Mouse (Mus musculus) embryo, embryonic 11.5 days (tissue): ENCODE measurements around the gene Tax1bp1.
"Not testable (repeated sequence)": the region's sequence is repeated elsewhere in the genome, so short reads cannot be mapped to it uniquely, and the experiment has no call there.

Source experiments
- DNase-seq: peaks from one replicate; pipeline ENCODE4 v3.0.0-alpha.2; 2012; ENCODE audit warnings: low read depth, low spot score

Gene Tax1bp1

DNA sequence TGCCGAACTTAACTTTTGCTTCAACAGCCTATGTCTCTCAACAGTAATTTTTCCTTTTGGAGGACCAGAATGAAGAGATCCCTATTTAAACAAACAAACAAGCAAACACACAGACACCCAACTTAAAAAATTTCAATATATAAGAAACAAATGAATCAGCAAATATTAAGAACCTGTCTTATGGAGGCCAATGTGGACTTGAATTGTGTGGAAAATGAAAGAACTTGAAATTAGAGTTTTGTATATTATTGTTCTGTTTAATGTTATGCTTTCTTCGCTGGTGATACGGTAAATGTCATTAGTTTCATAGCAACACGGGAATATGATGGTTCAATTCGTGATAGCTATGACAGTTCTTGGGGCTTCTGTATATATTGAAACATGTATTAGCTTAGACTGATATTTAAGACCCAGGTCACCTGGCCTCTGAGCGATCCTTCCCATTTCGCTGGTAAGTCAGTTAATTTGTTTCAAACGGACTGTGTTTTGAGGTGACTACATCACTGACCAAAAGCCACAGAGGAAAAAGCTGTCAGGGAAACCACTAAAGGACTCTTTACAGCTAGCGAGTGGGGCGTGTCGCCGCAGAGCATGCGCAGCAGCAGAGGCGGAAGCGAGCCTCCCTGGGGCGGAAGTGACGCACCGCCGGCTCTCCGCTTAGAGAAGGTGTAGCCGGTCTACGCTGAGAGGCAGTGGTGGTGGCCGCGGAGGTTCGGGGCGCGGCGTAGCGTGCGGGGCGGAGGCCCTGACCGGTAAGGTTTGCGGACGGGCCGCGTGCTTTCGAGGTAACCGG lies at the start of gene Tax1bp1:
TSS of gene Tax1bp1 (plus strand) at position 626 of the 793 bp plus-strand sequence.
- peak; percentile 86 for DNase-seq

DNA sequence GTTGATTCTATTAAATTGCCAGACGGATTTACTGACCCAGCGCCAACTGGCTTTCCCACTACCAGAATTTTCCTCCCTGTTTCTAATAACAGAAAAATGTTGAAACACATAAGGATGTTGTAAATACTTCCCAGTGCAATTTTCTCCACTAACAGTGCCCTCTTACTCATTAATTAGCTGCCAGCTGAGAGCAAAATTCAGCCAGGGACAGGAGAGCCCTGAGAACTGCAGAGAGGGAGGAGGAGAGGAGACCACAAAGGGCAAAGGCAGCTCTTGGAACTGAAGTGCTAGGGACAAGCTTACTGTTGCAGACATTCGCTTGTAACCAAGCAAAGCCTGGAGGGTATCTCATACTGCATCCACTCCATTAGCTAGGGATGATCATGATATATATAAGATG lies 45.9 kb upstream of the Tax1bp1 start:
- DNase-seq: no peak

DNA sequence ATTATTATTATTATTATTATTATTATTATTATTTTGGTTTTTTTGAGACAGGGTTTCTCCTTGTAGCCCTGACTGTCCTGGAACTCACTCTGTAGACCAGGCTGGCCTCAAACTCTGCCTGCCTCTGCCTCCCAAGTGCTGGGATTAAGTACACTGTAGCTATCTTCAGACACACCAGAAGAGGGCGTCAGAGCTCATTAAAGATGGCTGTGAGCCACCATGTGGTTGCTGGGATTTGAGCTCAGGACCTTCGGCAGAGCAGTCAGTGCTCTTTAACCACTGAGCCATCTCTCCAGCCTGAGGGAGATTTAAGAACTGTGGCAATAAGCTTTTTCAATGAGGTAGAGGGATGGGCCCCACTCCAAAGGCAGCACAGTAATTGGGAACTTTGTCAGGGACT lies 43.7 kb upstream of the Tax1bp1 start:
- not testable (repeated sequence) for DNase-seq

DNA sequence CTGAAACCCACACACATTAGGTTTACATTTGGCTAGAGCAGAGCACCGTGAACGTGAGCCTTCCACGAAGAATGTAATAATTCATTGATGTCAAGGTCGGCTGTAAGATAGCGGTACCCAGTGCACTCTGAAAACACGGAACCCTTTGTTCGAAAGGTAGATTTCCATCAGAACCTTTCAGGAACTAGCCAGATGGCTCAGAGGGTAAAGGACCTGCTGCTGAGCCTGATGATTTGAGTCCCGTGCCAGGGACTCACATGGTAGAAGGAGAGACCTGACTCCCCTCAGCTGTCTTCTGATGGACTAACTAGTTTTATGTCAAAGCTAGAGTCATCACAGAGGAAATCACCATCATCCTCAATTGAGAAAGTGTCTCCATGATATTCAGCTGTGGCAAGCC lies 41.7 kb upstream of the Tax1bp1 start:
- DNase-seq: no peak

DNA sequence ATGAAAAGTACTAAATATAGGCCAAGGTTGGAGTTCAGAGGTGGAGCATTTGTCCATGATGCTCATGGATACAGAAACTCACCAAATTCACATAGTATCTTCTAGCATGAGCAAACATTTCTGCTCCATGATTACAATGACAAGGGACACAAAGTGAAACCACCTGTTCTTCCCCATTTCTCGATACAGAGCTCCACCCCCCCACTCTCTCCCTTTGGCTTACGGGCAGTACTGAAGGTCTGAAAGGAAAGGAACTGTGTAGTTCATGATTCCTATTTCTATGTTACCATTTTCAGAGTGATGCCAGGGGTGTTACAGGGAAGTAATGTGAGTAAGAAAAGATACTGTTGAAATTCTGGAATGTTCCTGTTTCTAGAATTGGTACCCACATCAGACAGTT lies 41.0 kb upstream of the Tax1bp1 start:
- DNase-seq: no peak

DNA sequence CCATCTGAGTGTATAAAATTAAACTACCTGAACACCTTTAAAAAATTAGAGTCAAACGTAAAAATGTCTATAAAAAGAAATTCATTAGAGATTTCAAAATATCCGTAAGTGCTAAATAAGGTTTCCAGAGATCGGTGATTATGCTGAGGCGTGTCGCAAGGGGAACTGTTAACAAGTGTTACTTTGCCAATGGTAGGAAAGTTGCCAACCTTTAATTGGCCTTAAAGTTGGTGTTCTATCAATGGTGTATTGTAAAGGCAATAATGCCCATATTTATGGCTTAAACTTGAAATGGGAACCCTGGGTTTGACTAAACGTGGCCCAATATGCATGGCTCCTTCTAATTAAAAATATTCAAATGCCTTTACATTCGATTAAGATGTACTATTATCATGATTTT lies 39.8 kb upstream of the Tax1bp1 start:
- DNase-seq: no peak

DNA sequence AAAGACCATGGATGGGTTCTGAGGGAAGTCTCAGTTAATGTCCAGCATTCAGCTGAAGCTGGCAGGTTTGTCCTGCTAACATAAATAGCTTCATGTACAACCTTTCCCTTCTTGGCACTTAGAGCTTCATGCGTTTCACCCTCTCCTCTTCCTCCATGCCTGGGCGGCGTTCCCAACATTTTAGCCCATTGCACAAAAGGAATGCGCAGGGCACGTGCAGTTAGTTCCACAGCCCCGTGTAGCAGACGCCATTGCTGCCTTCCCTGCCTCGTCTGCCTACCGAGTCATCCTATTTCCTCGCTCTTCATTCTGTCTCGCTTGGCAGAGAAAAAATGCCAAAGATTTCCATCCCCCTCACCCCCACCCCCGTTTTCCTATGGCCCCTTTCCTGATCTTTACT lies 39.0 kb upstream of the Tax1bp1 start:
- no peak for DNase-seq

DNA sequence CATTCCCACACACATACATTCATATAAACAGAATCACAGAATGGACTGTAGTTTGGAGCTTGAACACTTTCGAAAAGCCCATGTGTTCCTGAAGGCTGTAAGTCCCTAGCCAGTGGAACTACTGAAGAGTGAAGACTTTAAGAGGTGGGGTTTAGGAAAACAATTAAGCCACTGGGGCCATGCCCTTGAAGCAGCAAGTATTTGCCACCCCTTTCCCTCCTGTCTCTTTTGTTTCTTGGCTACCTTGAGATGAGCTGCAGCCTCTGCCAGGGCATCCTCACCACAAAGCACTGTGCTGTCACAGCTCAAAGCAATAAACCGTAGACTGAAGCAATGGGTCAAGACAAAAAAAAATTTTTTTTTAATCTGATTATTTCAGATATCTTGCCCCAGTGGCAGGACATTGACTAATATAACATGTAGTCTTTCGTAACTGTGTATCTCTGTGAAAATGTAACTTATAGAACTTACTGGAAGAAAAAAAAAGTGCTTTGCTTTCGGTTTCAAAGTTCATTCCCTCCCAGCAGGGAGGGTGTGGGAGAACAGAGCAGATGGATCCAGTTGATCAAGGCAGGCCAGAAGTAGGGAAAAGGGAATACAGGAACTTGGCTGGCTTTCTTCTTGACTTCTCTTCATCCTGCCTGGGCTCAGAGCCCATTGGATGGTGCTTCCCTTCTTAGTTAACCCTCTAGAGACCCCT lies 38.2 kb upstream of the Tax1bp1 start:
- DNase-seq: no peak

DNA sequence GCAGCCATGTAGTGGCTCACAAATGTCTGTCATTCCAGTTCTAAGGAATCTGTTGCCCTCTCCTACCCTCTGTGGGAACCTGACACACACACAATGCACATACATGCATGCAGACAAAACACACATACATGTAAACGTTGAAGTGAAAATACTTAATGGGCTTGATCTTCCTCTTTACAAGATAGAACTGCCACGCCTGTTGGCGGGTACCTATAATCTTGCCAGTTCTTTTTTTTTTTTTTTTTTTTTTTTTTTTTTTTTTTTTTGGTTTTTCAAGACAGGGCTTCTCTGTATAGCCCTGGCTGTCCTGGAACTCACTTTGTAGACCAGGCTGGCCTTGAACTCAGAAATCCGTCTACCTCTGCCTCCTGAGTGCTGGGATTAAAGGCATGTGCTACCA lies 36.0 kb upstream of the Tax1bp1 start:
- DNase-seq: not testable (repeated sequence)

DNA sequence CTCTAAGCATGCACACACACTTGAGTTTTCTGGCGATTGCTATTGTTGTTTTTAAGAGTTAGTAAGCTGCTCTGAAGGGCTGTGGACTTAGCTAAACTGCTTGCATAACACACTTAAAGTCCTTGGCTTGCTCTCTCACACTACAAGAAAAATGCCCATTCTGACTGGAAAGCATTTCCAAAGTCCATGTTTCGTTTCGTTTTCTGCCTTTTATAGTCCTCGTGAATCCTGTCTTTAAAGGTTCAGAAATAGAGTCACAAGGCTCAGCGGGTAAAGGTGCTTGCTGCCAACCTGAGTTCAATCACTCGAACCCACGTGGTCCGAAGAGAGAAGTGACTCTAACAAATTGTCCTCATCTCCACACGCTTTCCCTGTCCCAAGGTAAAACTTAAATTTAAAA lies 34.0 kb upstream of the Tax1bp1 start:
- no peak for DNase-seq

DNA sequence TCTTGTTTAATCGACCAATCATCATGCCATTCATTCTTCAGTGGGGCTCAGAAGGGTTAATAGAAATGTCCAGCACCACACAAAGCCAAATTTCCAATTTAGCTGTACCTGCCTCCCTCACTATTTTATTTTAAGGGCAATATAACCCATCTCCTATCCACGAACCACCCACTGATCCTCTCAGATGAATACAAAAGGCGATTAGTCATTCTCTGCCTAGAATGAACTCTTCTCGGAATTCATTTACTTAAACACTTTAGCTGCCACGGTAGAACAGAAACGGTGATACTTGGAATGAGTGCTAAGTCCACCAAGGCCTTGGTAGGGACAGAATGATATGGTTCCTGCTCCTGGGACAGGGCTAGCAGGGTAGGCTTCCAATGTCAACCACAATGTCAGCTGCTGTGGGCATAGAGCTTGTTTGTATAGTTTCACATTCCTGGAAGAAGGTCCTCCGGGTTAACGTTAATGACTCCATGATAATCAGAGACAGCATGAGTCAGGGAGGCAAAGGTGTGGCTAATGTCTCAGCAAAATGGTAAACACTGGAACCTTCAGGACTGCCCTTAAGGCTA lies 33.0 kb upstream of the Tax1bp1 start:
- DNase-seq: no peak

DNA sequence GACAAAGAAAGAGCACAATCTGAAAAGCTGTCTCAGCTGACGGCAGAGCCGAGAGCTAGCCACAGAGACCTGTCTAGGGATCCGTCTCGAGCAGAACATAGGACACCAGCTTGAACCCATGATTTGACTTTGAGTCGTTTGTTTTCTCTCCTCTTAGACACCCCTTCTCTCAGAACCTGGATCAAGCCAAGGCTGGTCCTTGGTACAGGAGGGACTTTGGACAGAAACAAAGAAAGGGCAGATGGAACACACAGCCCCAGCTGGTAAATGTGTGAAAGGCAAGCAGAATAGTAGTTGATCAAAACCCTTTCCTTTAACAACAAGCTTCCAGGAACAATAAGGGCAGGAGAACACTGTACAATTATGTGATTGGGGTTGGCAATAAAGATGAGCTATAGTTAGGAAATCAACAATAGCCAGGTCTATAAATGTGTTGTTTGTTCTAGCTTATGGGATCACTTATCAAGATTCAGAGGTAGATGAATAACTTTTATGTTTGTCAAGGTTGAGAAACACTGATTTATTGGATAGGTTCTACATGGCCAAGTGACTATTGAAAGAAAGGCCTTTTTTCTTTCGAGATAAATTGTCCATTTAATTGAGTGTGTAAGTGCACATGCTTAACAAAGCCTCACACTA lies 31.6 kb upstream of the Tax1bp1 start:
- DNase-seq: no peak

DNA sequence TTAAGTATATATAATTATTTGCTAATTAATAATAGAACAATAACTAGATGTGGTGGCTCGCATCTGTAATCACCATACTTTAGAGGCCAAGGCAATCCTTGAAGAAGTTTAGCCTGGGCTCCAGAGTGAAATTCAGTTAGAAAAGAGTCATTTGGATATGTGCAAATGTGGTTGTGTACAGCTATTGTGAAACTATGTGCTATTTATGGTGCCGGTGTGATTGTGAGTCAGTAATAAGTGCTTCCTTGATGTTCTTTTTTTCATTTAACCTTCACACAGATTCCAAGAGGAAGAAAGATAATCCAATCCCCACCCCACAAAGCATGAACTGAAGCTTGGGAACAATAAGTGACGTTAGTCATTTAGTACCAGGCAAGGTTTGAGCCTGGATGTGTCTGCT lies 30.9 kb upstream of the Tax1bp1 start:
- no peak for DNase-seq

DNA sequence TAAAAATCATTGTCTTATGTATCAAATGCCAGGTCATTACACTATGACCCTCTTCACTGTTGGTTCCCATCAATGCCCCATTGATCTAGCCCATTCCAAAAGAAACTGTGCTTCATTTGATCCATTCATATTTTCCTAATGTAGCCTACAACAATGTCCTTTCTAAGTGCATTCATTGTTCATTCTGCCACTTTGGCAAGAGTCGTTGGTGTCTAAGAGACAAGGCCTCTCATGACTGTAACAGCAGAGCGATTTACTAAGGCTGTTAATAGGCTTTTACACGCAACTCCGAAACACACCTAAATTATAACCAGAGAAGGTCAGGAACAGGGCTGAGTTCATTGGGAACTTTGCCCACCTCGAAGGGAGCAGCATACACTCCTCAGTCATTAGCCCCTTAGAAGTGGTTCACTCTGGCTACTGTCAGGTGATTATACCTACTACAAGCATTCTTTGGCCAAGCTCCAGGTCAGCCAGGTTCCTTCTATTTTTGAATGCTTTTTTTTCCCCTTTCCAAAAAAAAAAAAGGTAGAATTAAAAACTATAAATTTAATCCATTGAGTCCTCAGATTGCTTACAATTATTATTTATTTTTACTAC lies 26.5 kb upstream of the Tax1bp1 start:
- DNase-seq: no peak

DNA sequence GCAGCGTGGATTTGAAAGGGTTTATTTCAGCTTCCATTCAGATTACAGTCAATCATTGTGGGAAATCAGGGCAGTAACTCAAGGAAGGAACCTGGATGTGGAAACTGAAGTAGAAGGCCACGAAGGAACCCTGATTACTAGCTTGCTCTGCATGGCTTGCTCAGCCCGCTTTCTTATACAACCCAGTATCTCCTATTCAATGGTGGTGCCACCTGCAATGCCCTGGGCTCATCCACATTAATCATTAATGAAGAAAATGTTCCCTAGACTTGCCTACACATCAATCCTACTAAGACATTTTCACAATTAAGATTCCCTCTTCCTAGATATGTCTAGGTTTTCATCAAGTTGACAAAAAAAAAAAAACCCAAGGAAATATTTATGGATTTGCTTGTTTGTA lies 23.2 kb upstream of the Tax1bp1 start:
- no peak for DNase-seq

DNA sequence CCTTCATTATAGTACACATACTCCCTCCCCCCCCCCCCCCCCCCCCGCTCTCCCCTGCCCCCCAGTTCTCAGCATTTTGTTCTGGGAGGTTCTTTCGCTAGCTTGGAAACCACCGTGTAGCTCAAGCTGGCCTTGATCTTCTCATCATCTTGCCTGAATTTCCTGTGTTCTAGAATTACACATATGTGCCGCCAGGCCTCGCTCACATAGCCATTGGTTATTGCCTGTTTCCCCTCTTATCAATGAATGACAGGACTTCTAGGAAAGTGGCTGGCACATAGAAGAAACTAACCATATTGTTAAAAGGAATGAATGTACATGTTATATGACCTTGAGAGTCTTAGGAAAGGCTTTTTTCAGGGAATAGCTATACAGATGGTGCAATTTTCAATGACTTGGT lies 21.7 kb upstream of the Tax1bp1 start:
- DNase-seq: no peak

DNA sequence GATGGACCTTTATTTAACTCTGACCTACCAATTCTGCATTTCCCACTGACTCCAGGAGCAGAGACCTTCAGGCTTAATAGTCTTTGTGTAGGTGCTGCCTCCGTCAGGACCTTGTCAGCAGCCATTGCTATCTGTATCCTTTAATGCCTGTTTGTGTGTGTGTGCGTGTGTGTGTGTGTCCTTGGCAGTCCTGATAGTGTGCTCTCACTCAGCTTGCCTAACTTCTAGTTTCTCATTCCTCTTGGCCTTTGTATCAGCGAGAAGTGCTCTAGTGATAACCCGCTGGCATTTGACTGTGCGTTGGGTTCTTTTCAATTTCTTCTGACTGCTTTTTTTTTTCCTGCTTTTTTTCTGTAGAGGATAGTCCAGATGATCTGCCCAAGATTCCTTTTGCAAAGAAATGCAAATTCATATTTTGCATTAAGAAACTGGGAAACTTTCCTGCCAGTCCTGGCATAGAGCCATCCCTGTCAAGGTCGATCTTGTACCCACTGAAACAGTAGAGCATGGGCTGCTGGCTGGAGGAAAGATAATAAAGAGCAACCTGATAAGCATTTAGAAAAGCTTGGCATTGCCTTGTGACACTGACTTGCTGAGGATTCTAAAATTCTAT lies 21.0 kb upstream of the Tax1bp1 start:
- DNase-seq: no peak

DNA sequence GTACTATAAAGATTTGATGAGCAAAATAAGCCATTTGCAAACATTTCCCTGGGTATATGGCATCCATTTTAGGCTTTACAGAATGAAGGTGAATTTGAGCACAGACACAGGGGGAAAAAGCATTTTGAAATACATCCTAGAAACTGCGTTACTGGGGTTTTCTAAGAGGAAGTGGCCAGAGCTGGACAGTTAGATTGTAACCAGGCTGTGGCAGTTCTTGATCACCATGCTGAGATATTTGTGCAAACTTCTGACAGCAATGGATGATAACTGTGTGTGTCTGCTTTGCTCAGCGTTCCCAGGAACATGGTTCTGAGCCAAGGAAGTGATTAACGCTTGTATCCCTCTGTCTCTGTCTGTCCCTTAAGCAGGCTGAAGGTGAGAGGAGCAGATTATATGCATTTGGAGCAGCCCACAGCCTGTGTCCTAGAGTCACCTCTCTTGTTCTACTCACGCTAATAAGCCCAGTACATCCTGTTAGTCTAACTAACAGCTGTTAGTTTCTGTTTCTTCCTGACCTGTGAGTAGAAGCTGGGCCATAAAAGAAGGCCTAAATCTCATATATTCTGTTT lies 15.5 kb upstream of the Tax1bp1 start:
- no peak for DNase-seq

DNA sequence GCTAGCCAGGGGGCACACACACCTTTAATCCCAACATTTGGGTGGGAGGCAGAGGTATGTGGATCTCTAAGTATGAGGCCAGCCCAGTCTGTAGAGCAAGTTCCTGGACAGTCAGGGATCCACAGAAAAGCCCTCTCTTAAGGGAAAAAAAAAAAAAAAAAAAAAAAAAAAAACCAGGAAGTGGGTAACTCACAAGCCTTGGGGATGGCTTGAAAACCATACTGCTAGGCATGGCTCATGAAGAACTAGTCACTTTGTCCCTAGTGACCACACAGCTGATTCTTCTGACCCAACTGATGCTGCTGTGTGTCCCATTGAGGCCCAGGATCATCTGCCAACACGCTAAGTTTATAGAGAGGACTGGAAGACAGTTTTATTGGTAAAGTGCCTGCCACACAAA lies 14.5 kb upstream of the Tax1bp1 start:
- DNase-seq: no peak

DNA sequence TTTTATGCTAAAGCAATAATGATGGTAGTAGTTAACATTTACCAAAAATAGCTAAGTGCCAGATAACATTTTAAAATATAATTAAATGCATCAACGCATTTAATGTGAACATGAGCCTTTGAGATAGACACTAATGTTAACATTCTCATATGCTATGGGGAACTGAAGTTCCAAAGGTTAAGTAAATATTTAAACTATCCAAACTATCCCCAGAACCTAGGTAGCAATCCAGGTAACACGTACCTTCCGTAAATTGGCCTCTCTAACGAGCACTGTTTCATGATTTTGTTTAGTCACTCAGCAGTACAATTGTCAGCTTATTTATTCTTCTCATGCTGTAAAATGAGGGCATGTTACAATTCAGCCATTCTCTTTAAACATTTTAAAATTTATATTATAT lies 13.6 kb upstream of the Tax1bp1 start:
- DNase-seq: no peak

DNA sequence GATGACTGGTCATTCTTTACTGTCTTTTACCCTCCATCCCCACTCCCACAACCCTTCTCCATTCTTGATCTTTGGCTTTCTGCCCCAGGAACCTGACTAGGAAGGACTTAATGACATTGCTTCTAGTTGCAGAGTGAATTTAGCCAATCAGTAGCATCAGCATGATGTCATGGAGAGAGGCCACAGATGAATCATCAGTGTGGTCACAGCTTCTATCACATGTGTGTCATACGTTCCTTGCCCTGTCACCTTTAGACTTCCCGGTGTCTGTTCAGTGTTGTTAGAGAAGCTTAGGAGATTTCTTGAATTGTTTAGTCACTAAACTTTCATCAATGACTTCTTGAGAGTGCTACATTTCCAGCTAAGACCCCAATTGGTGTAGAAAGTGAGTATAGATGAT lies 10.3 kb upstream of the Tax1bp1 start:
- no peak for DNase-seq
